ENCODE assay signal across 29 mouse cellular contexts in genomic region chr16:50172760-50173159, GRCm38 (mm10).
DNase-seq lines count a peak whose midpoint lies in the region; ATAC-seq and TF ChIP-seq lines count a peak whose summit lies in the region.
"Had no signal": no experiment of that assay in that cellular context is flagged by ENCODE, and none has a peak within 500 bp of the region (broad histone marks: within the 10 kb centered on the region; RNA-seq: fewer than 3 reads in every experiment).

No protein-coding gene starts in this region.

- no peak overlapping the region for H3K27ac ChIP-seq in forebrain, embryonic 13.5 days
- no peak overlapping the region for H3K27ac ChIP-seq in forebrain, embryonic 12.5 days
- no peak overlapping the region for H3K27ac ChIP-seq in lung, embryonic 14.5 days (ENCODE audit: low read depth)
- H3K27ac ChIP-seq in neural tube, embryonic 13.5 days (replicated peaks), result no peak overlapping the region
- no peak overlapping the region for H3K27ac ChIP-seq in neural tube, embryonic 15.5 days (replicated peaks)
- H3K27ac ChIP-seq: hindbrain, embryonic 14.5 days; limb, embryonic 10.5 days; limb, embryonic 15.5 days; liver, embryonic 13.5 days; macrophage; neural tube, embryonic 12.5 days had no signal

- no peak overlapping the region for H3K4me3 ChIP-seq in forebrain, embryonic 13.5 days
- no peak overlapping the region for H3K4me3 ChIP-seq in forebrain, embryonic 12.5 days (replicated peaks)
- no peak overlapping the region for H3K4me3 ChIP-seq in lung, embryonic 14.5 days (ENCODE audit: low read depth, low read length)
- no peak overlapping the region for H3K4me3 ChIP-seq in neural tube, embryonic 13.5 days
- no peak overlapping the region for H3K4me3 ChIP-seq in neural tube, embryonic 15.5 days (replicated peaks)
- H3K4me3 ChIP-seq: heart, embryonic 12.5 days; limb, embryonic 10.5 days; limb, embryonic 15.5 days; liver, embryonic 13.5 days; myocyte; neural tube, embryonic 12.5 days had no signal

- H3K4me2 ChIP-seq in forebrain, embryonic 13.5 days, result no peak overlapping the region
- H3K4me2 ChIP-seq in forebrain, embryonic 12.5 days, result no peak overlapping the region
- no peak overlapping the region for H3K4me2 ChIP-seq in lung, embryonic 14.5 days
- H3K4me2 ChIP-seq in neural tube, embryonic 13.5 days, result no peak overlapping the region
- H3K4me2 ChIP-seq in neural tube, embryonic 15.5 days, result no peak overlapping the region
- H3K4me2 ChIP-seq: heart, embryonic 12.5 days; hindbrain, embryonic 14.5 days; limb, embryonic 15.5 days; liver, embryonic 13.5 days; neural tube, embryonic 12.5 days had no signal

- ATAC-seq in forebrain, embryonic 13.5 days, result peak; percentile 60; the same call in 1 of the 2 replicates
- ATAC-seq in forebrain, embryonic 12.5 days (ENCODE audit: low FRiP score), result no peak; the same call in 1 of the 2 replicates
- peak; percentile 85 for ATAC-seq in lung, embryonic 14.5 days (ENCODE audit: insufficient read depth)
- peak; percentile 53; the same call in 1 of the 2 replicates for ATAC-seq in neural tube, embryonic 13.5 days (ENCODE audit: low read depth)
- ATAC-seq in neural tube, embryonic 15.5 days (ENCODE audit: low FRiP score), result no peak
- no peak for ATAC-seq in erythroid progenitor cell, adult 5-6 weeks (replicated peaks; ENCODE audit: low FRiP score, poor library complexity, severe bottlenecking)
- ATAC-seq: inflammation-experienced regulatory T-cells, adult 6 months; Patski had no signal

- 28% methylated on average over 7 of the region's 7 CpGs for WGBS in forebrain, embryonic 13.5 days
- WGBS in forebrain, embryonic 12.5 days, result 33% methylated on average over 7 of the region's 7 CpGs
- WGBS in lung, embryonic 14.5 days, result 26% methylated on average over 7 of the region's 7 CpGs
- WGBS in neural tube, embryonic 13.5 days, result 57% methylated on average over 7 of the region's 7 CpGs
- WGBS in neural tube, embryonic 15.5 days, result 63% methylated on average over 7 of the region's 7 CpGs

- no peak overlapping the region for H3K9ac ChIP-seq in forebrain, embryonic 13.5 days
- H3K9ac ChIP-seq in forebrain, embryonic 12.5 days, result no peak overlapping the region
- no peak overlapping the region for H3K9ac ChIP-seq in lung, embryonic 14.5 days
- H3K9ac ChIP-seq in neural tube, embryonic 13.5 days, result no peak overlapping the region
- no peak overlapping the region for H3K9ac ChIP-seq in neural tube, embryonic 15.5 days (replicated peaks)
- H3K9ac ChIP-seq: heart, embryonic 12.5 days; hindbrain, embryonic 14.5 days; limb, embryonic 15.5 days; liver, embryonic 13.5 days; neural tube, embryonic 12.5 days had no signal

- H3K9me3 ChIP-seq in forebrain, embryonic 13.5 days (replicated peaks), result no peaks in the 10 kb centered on the region
- no peaks in the 10 kb centered on the region for H3K9me3 ChIP-seq in forebrain, embryonic 12.5 days
- no peaks in the 10 kb centered on the region for H3K9me3 ChIP-seq in lung, embryonic 14.5 days (ENCODE audit: low read depth, low read length)
- H3K9me3 ChIP-seq in neural tube, embryonic 13.5 days, result no peaks in the 10 kb centered on the region
- no peaks in the 10 kb centered on the region for H3K9me3 ChIP-seq in neural tube, embryonic 15.5 days (replicated peaks)
- H3K9me3 ChIP-seq: heart, embryonic 12.5 days; limb, embryonic 10.5 days; limb, embryonic 15.5 days; liver, embryonic 13.5 days; neural tube, embryonic 12.5 days had no signal

- no peaks in the 10 kb centered on the region for H3K27me3 ChIP-seq in forebrain, embryonic 13.5 days
- no peaks in the 10 kb centered on the region for H3K27me3 ChIP-seq in forebrain, embryonic 12.5 days
- no peaks in the 10 kb centered on the region for H3K27me3 ChIP-seq in lung, embryonic 14.5 days (ENCODE audit: insufficient read depth, low read length)
- H3K27me3 ChIP-seq in neural tube, embryonic 13.5 days, result no peaks in the 10 kb centered on the region
- no peaks in the 10 kb centered on the region for H3K27me3 ChIP-seq in neural tube, embryonic 15.5 days (replicated peaks)
- H3K27me3 ChIP-seq: limb, embryonic 15.5 days; liver, embryonic 13.5 days; neural tube, embryonic 12.5 days; Patski had no signal

- H3K36me3 ChIP-seq in forebrain, embryonic 13.5 days (ENCODE audit: poor library complexity, severe bottlenecking), result no peaks in the 10 kb centered on the region
- no peaks in the 10 kb centered on the region for H3K36me3 ChIP-seq in forebrain, embryonic 12.5 days (replicated peaks)
- H3K36me3 ChIP-seq in lung, embryonic 14.5 days (ENCODE audit: insufficient read depth), result no peaks in the 10 kb centered on the region
- no peaks in the 10 kb centered on the region for H3K36me3 ChIP-seq in neural tube, embryonic 13.5 days
- H3K36me3 ChIP-seq in neural tube, embryonic 15.5 days, result no peaks in the 10 kb centered on the region
- H3K36me3 ChIP-seq: heart, embryonic 12.5 days; limb, embryonic 10.5 days; limb, embryonic 15.5 days; liver, embryonic 13.5 days; neural tube, embryonic 12.5 days had no signal

- peaks cover 5% of the 10 kb centered on the region; the same call in 1 of the 2 replicates for H3K4me1 ChIP-seq in forebrain, embryonic 13.5 days
- H3K4me1 ChIP-seq in forebrain, embryonic 12.5 days, result peaks cover 4% of the 10 kb centered on the region; the same call in 1 of the 2 replicates
- H3K4me1 ChIP-seq in lung, embryonic 14.5 days (ENCODE audit: insufficient read depth), result 0 out of 2 replicates have a peak, but pooled peaks cover 4% of the 10 kb centered on the region
- no peaks in the 10 kb centered on the region for H3K4me1 ChIP-seq in neural tube, embryonic 13.5 days (replicated peaks)
- H3K4me1 ChIP-seq in neural tube, embryonic 15.5 days, result no peaks in the 10 kb centered on the region
- H3K4me1 ChIP-seq: heart, embryonic 12.5 days; limb, embryonic 10.5 days; limb, embryonic 15.5 days; liver, embryonic 13.5 days; neural tube, embryonic 12.5 days had no signal

- no peak for TF ChIP-seq CTCF in lung, embryonic 14.5 days (IDR thresholded peaks at IDR 0.05; ENCODE audit: low read depth)

- DNase-seq in lung, embryonic 14.5 days, result peak; percentile 58
- no peak for DNase-seq in lung, postnatal 36 days
- DNase-seq: adrenal gland, postnatal 14 days; cerebellum, adult 11-12 months; cerebellum, adult 9-11 months; embryo, embryonic 11 days; gastrocnemius, postnatal 25 days; heart, adult 18-20 months; heart, postnatal 4 days; kidney, adult 11 months; kidney, postnatal 14 days; layer of hippocampus, adult 9-11 months; liver, embryonic 13.5 days; lung, adult 18-20 months; thymus, adult 2 months had no signal

Comparison
In these comparisons a context has a peak if more than half of its experiments do, and no peak if none do; other contexts are left out.
1. ATAC-seq: peak in forebrain, embryonic 13.5 days (single experiment), lung, embryonic 14.5 days (single experiment) and neural tube, embryonic 13.5 days (single experiment); none in forebrain, embryonic 12.5 days (single experiment), neural tube, embryonic 15.5 days (single experiment) and erythroid progenitor cell, adult 5-6 weeks (single experiment).